ENCODE assay signal across 8 mouse cellular contexts in the genomic region with DNA sequence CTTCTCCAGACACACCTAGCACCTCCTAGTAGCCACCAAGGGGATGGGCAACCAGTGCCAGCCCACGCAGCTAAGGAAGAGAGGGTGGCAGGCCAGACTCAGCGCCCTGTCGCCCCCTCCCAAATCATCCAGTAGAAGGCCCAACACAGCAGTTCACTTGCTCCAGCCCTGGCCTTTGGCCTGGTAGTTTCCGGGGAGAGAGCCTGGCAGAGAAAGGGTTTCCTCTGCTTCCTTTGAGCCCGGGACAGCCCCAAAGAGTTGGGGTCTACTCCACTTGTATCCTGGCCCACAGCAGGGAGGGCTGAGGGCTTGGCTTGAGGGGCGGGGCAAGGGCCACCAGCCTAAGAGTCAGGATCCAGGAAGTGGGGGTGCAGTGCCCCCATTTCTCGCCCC. TPM values are rescaled to one million over a fixed set of nuclear protein-coding genes. Genes with fewer than 3 reads are reported as not detected.
DNase-seq lines count a peak whose midpoint lies in the region; ATAC-seq and TF ChIP-seq lines count a peak whose summit lies in the region.

No protein-coding gene starts in this region.

- 55% methylated on average over 7 of the region's 7 CpGs for WGBS in kidney, postnatal 0 days
- WGBS in forebrain, embryonic 12.5 days = 22% methylated on average over 7 of the region's 7 CpGs
- WGBS in limb, embryonic 11.5 days = 15% methylated on average over 7 of the region's 7 CpGs
- 16% methylated on average over 7 of the region's 7 CpGs for WGBS in neural tube, embryonic 12.5 days

- TF ChIP-seq CTCF in kidney, postnatal 0 days (IDR thresholded peaks at IDR 0.05; ENCODE audit: low read depth) = no peak

- no peak overlapping the region for H3K9ac ChIP-seq in kidney, postnatal 0 days (ENCODE audit: low read depth, low read length)
- H3K9ac ChIP-seq in forebrain, embryonic 12.5 days = peak overlapping the region; percentile 33
- H3K9ac ChIP-seq in limb, embryonic 11.5 days (ENCODE audit: low read length) = no peak overlapping the region
- H3K9ac ChIP-seq in neural tube, embryonic 12.5 days = peak overlapping the region; percentile 26; the same call in 1 of the 2 replicates

- H3K4me1 ChIP-seq in kidney, postnatal 0 days (replicated peaks; ENCODE audit: insufficient read depth, low read length) = peaks cover 46% of the 10 kb centered on the region
- H3K4me1 ChIP-seq in forebrain, embryonic 12.5 days = peaks cover 69% of the 10 kb centered on the region
- H3K4me1 ChIP-seq in limb, embryonic 11.5 days (ENCODE audit: control insufficient read depth, insufficient read depth, low read length) = peaks cover 49% of the 10 kb centered on the region
- H3K4me1 ChIP-seq in neural tube, embryonic 12.5 days = peaks cover 57% of the 10 kb centered on the region

- peaks cover 19% of the 10 kb centered on the region for H3K36me3 ChIP-seq in kidney, postnatal 0 days (ENCODE audit: insufficient read depth, low read length)
- peaks cover 23% of the 10 kb centered on the region for H3K36me3 ChIP-seq in forebrain, embryonic 12.5 days (replicated peaks)
- no peaks in the 10 kb centered on the region for H3K36me3 ChIP-seq in limb, embryonic 11.5 days (ENCODE audit: control insufficient read depth, insufficient read depth, low read length)
- H3K36me3 ChIP-seq in neural tube, embryonic 12.5 days = peaks cover 11% of the 10 kb centered on the region

- ATAC-seq in kidney, postnatal 0 days (replicated peaks; ENCODE audit: low FRiP score, low read depth) = no peak
- 0 out of 2 replicates have a peak, but pooled peaks have one; percentile 5 for ATAC-seq in forebrain, embryonic 12.5 days (ENCODE audit: low FRiP score)
- ATAC-seq in limb, embryonic 11.5 days (ENCODE audit: insufficient number of reproducible peaks, low FRiP score, low TSS enrichment, low read depth) = no peak
- ATAC-seq in neural tube, embryonic 12.5 days (ENCODE audit: low FRiP score, low read depth) = no peak

- peak overlapping the region; percentile 35 for H3K4me2 ChIP-seq in kidney, postnatal 0 days (ENCODE audit: low read length)
- peak overlapping the region; percentile 39 for H3K4me2 ChIP-seq in forebrain, embryonic 12.5 days
- peak overlapping the region; percentile 25 for H3K4me2 ChIP-seq in limb, embryonic 11.5 days (ENCODE audit: low read depth, severe bottlenecking)
- H3K4me2 ChIP-seq in neural tube, embryonic 12.5 days (replicated peaks) = peak overlapping the region; percentile 46

- H3K9me3 ChIP-seq in kidney, postnatal 0 days (replicated peaks; ENCODE audit: low read length) = no peaks in the 10 kb centered on the region
- no peaks in the 10 kb centered on the region for H3K9me3 ChIP-seq in forebrain, embryonic 12.5 days
- no peaks in the 10 kb centered on the region for H3K9me3 ChIP-seq in limb, embryonic 11.5 days (ENCODE audit: control insufficient read depth, low read length)
- no peaks in the 10 kb centered on the region for H3K9me3 ChIP-seq in neural tube, embryonic 12.5 days

- DNase-seq in kidney, postnatal 0 days (ENCODE audit: low spot score) = no peak
- no peak for DNase-seq in kidney, adult 9 months
- no peak for DNase-seq in limb, embryonic 11.5 days (ENCODE audit: low spot score)
- no peak for DNase-seq in thymus, postnatal 25 days
- DNase-seq in ovary, postnatal 14 days (ENCODE audit: low spot score) = no peak
- DNase-seq in right cerebral cortex, postnatal 25 days = no peak

- H3K27me3 ChIP-seq in kidney, postnatal 0 days (ENCODE audit: insufficient read depth, low read length) = no peaks in the 10 kb centered on the region
- peaks cover 58% of the 10 kb centered on the region for H3K27me3 ChIP-seq in forebrain, embryonic 12.5 days
- peaks cover 59% of the 10 kb centered on the region for H3K27me3 ChIP-seq in limb, embryonic 11.5 days (ENCODE audit: control insufficient read depth, insufficient read depth, low read length)
- H3K27me3 ChIP-seq in neural tube, embryonic 12.5 days (replicated peaks) = peaks cover 62% of the 10 kb centered on the region

- peak overlapping the region; percentile 36 for H3K27ac ChIP-seq in kidney, postnatal 0 days
- peak overlapping the region; percentile 89 for H3K27ac ChIP-seq in forebrain, embryonic 12.5 days
- no peak overlapping the region for H3K27ac ChIP-seq in limb, embryonic 11.5 days (replicated peaks; ENCODE audit: low read depth, low read length)
- H3K27ac ChIP-seq in neural tube, embryonic 12.5 days = no peak overlapping the region; the same call in 1 of the 2 replicates

- H3K4me3 ChIP-seq in kidney, postnatal 0 days (replicated peaks; ENCODE audit: low read depth, low read length) = no peak overlapping the region
- H3K4me3 ChIP-seq in forebrain, embryonic 12.5 days (replicated peaks) = peak overlapping the region; percentile 11; the same call in 1 of the 2 replicates
- H3K4me3 ChIP-seq in limb, embryonic 11.5 days (ENCODE audit: low read depth, low read length) = 0 out of 2 replicates have a peak overlapping the region, but pooled peaks have one; percentile 5
- no peak overlapping the region for H3K4me3 ChIP-seq in neural tube, embryonic 12.5 days

RNA-seq across cellular contexts. Expression of a gene that starts 6.6 kb away (rescaled TPM):
- polyA plus RNA-seq in kidney, postnatal 0 days (2015; fragmentation: Nextera tagmentation; extraction: Ambion mirVana) = 8.0 and 9.7 TPM in 2 replicates
- polyA plus RNA-seq in forebrain, embryonic 12.5 days (2016; fragmentation: Nextera tagmentation; extraction: Ambion mirVana) = 12.7 and 14.5 TPM in 2 replicates
- 5.4 and 5.8 TPM in 2 replicates for polyA plus RNA-seq in limb, embryonic 11.5 days (2014; fragmentation: Nextera tagmentation; extraction: Ambion mirVana)
- polyA plus RNA-seq in neural tube, embryonic 12.5 days (2016; fragmentation: Nextera tagmentation; extraction: Ambion mirVana) = 12.5 and 12.7 TPM in 2 replicates

RNA-seq across cellular contexts. Expression of a gene that starts 38.7 kb away (rescaled TPM):
- polyA plus RNA-seq in kidney, postnatal 0 days (2015; fragmentation: Nextera tagmentation; extraction: Ambion mirVana) = 6.1 and 7.7 TPM in 2 replicates
- 11.5 and 11.7 TPM in 2 replicates for polyA plus RNA-seq in forebrain, embryonic 12.5 days (2016; fragmentation: Nextera tagmentation; extraction: Ambion mirVana)
- polyA plus RNA-seq in limb, embryonic 11.5 days (2014; fragmentation: Nextera tagmentation; extraction: Ambion mirVana) = 12.2 and 13.4 TPM in 2 replicates
- polyA plus RNA-seq in neural tube, embryonic 12.5 days (2016; fragmentation: Nextera tagmentation; extraction: Ambion mirVana) = 8.6 and 9.9 TPM in 2 replicates

RNA-seq across cellular contexts. Expression of a gene that starts 56.7 kb away (rescaled TPM):
- polyA plus RNA-seq in kidney, postnatal 0 days (2015; fragmentation: Nextera tagmentation; extraction: Ambion mirVana) = 16.7 and 18.4 TPM in 2 replicates
- 84.2 and 89.3 TPM in 2 replicates for polyA plus RNA-seq in forebrain, embryonic 12.5 days (2016; fragmentation: Nextera tagmentation; extraction: Ambion mirVana)
- 121 and 131 TPM in 2 replicates for polyA plus RNA-seq in limb, embryonic 11.5 days (2014; fragmentation: Nextera tagmentation; extraction: Ambion mirVana)
- polyA plus RNA-seq in neural tube, embryonic 12.5 days (2016; fragmentation: Nextera tagmentation; extraction: Ambion mirVana) = 46.6 and 47.6 TPM in 2 replicates

Comparison
In these comparisons a context has a peak if more than half of its experiments do, and no peak if none do; other contexts are left out.
1. H3K27ac ChIP-seq: peak in kidney, postnatal 0 days (single experiment) and forebrain, embryonic 12.5 days (single experiment); none in limb, embryonic 11.5 days (single experiment) and neural tube, embryonic 12.5 days (single experiment).
2. H3K4me3 ChIP-seq: peak in forebrain, embryonic 12.5 days (single experiment) and limb, embryonic 11.5 days (single experiment); none in kidney, postnatal 0 days (single experiment) and neural tube, embryonic 12.5 days (single experiment).
3. H3K9ac ChIP-seq: peak in forebrain, embryonic 12.5 days (single experiment) and neural tube, embryonic 12.5 days (single experiment); none in kidney, postnatal 0 days (single experiment) and limb, embryonic 11.5 days (single experiment).
4. Peak in every context shown above with its lines, with median percentiles within 50 percentile points of each other: H3K4me2 ChIP-seq.